Mouse (Mus musculus) kidney, embryonic 16.5 days (tissue): ENCODE measurements around the gene Phf23. TPM values are rescaled to one million over a fixed set of nuclear protein-coding genes. Genes with fewer than 3 reads are reported as not detected.

Source experiments
- ATAC-seq: fragments of 200-750 bp; cut with Nextera tagmentation; 2 replicates; pipeline ENCODE4 v1.8.0; 2017; ENCODE audit warnings: moderate TSS enrichment; ENCODE audit not compliant: low FRiP score, low TSS enrichment
- H3K27ac ChIP-seq: fragments of 300-500 bp; sonication (generic); 2 replicates; pipeline ENCODE4 v1.5.1; 2014; ENCODE audit warnings: low read length
- H3K27me3 ChIP-seq: fragments of 300-500 bp; sonication (generic); 2 replicates; pipeline ENCODE4 v1.6.1; 2014; ENCODE audit warnings: low read length, control low read depth, mixed read lengths; ENCODE audit not compliant: insufficient read depth
- H3K36me3 ChIP-seq: fragments of 300-500 bp; sonication (generic); 2 replicates; pipeline ENCODE4 v1.6.1; 2014; ENCODE audit warnings: low read length, control low read depth, mixed read lengths; ENCODE audit not compliant: insufficient read depth
- H3K4me1 ChIP-seq: fragments of 300-500 bp; sonication (generic); 2 replicates; pipeline ENCODE4 v1.6.1; 2014; ENCODE audit warnings: low read length, control low read depth, mixed read lengths; ENCODE audit not compliant: insufficient read depth
- H3K4me2 ChIP-seq: fragments of 300-500 bp; sonication (generic); replicated peaks from 2 replicates; pipeline ENCODE4 v1.6.1; 2014; ENCODE audit warnings: low read depth, low read length
- H3K4me3 ChIP-seq: fragments of 300-500 bp; sonication (generic); 2 replicates; pipeline ENCODE4 v1.5.1; 2014; ENCODE audit warnings: mild to moderate bottlenecking, low read length
- H3K9ac ChIP-seq: fragments of 300-500 bp; sonication (generic); replicated peaks from 2 replicates; pipeline ENCODE4 v1.6.1; 2014; ENCODE audit warnings: low read length
- H3K9me3 ChIP-seq: fragments of 300-500 bp; sonication (generic); 2 replicates; pipeline ENCODE4 v1.6.1; 2016; ENCODE audit warnings: low read length, control low read depth
- WGBS: fragments of 180-500 bp; shearing (Covaris S2); extraction: QIAGEN DNeasy Blood & Tissue Kit; methylation state at CpG from one replicate; pipeline ENCODE4 v1.1.7; 2014; 5-methylcytosine and 5-hydroxymethylcytosine counted together
- polyA plus RNA-seq: library from polyadenylated mRNA; unstranded; fragments of >200 nt; fragmentation: Nextera tagmentation; extraction: Ambion mirVana; gene quantifications from 2 replicates; pipeline ENCODE4 v1.2.1, GENCODE M21; 2015

Phf23 gene
- polyA plus RNA-seq, 1 experiment from 2014 or later, result 74.5 TPM

DNA sequence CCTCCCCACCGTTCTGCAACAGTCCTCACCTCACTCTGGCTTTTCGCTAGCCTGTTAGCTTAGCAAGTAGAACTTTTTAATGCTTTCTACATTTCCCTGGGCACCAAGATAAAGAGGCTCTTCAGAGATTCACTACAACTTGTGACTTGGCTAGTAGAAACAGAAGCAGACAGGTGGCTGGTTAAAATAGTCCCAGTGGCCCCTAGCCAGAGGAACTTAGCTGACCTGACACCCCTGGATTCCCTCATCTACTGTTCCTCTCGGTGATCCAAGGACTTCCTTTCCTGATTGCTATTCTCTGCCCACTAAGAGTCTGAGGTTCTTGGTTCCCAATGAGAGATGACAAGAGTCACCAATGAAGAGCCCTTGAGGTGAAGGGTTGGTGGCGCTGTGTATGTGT lies 12.2 kb upstream of the Phf23 start:
- no peak for ATAC-seq
- peak overlapping the region; percentile 100; the same call in 1 of the 2 replicates for H3K4me3 ChIP-seq
- peaks cover 28% of the 10 kb centered on the region for H3K4me1 ChIP-seq
- no peaks in the 10 kb centered on the region for H3K27me3 ChIP-seq
- H3K36me3 ChIP-seq, result peaks cover 34% of the 10 kb centered on the region
- H3K9me3 ChIP-seq, result no peaks in the 10 kb centered on the region
- H3K27ac ChIP-seq, result peak overlapping the region; percentile 61; the same call in 1 of the 2 replicates
- H3K9ac ChIP-seq, result peak overlapping the region; percentile 66
- peak overlapping the region; percentile 86 for H3K4me2 ChIP-seq
- WGBS, result 69% methylated on average over 4 of the region's 4 CpGs

DNA sequence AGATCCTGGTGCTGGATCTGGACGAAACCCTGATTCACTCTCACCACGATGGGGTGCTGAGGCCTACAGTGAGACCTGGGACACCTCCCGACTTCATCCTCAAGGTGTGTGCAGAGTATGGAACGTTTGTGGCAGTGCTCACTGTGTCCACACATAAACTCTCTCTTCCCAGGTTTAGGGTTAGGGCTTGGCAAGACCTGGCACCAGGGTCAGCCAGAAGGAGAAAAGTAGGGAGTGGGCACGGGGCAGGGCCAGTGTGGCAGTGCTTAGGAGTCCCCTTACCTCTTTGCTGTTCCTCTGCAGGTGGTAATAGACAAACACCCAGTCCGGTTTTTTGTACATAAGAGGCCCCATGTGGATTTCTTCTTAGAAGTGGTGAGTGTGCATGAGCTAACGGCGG lies 11.1 kb upstream of the Phf23 start:
- Histone ChIP-seq H3K36me3 (peaks cover 41% of the 10 kb centered on the region), H3K4me3 (no peak overlapping the region), H3K9me3 (no peaks in the 10 kb centered on the region), H3K27ac (no peak overlapping the region), H3K27me3 (no peaks in the 10 kb centered on the region), H3K4me2 (no peak overlapping the region), H3K4me1 (peaks cover 21% of the 10 kb centered on the region), H3K9ac (no peak overlapping the region)
- WGBS, result 87% methylated on average over 8 of the region's 8 CpGs
- no peak for ATAC-seq

GRCm38 (mm10) chr11:69989949-69990348 lies 5.6 kb upstream of the Phf23 start:
- H3K36me3 ChIP-seq, result peaks cover 43% of the 10 kb centered on the region
- peaks cover 18% of the 10 kb centered on the region for H3K4me1 ChIP-seq
- peak overlapping the region; percentile 29; the same call in 1 of the 2 replicates for H3K27ac ChIP-seq
- 0 out of 2 replicates have a peak, but pooled peaks have one; percentile 10 for ATAC-seq
- H3K9ac ChIP-seq, result 0 out of 2 replicates have a peak overlapping the region, but pooled peaks have one; percentile 6
- no peak overlapping the region for H3K4me3 ChIP-seq
- H3K4me2 ChIP-seq, result no peak overlapping the region
- H3K9me3 ChIP-seq, result no peaks in the 10 kb centered on the region
- no peaks in the 10 kb centered on the region for H3K27me3 ChIP-seq
- 88% methylated on average over 8 of the region's 8 CpGs for WGBS

DNA sequence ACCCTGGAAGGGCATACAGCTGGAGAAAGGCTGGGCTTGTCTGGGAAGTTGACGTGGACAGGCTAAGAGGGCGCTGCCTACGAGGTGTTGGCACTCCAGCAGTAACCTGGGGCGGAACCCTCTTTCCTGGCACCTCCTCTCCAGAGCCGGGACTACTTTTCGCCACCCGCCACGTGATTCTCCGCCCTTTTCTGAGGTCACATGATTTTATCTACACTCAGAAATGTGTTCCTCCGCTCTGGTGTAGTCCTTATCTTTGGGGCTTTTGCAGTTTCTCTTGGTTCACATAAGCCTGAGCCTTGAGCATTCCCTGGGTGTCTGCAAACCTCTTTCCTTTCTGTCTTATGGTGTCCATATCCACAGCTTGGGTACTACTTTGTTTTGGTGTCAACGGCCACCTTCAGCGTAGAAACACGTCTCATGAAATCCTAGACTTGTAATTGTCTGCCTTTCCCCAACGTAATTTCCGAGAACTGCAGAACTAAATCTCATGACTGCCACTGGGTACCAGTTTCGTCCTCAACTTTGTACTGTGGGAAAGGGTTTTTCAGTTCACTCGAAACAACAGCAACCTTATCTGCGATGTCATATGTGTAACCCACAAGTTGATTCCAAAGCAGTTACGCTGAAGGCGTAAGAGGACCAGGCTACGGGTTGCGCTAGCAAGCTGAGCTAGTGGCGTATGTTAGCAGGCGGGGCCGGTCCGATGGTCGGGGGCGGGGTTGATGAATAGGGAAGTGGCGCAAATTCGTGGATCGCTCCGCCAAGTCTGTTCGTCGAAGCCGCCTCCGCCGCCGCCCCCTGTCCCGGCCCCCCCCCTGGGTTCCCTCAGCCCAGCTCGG lies 4.5 kb upstream of the Phf23 start, which contains the start of gene Gabarap:
Gabarap (plus strand) TSS at position 294 of the 842 bp plus-strand sequence.
- Histone ChIP-seq H3K9ac (peak within 1 kb of the TSS; percentile 94), H3K4me3 (peak within 1 kb of the TSS; percentile 95), H3K27me3 (no peaks in the 10 kb centered on the region), H3K9me3 (no peaks in the 10 kb centered on the region), H3K4me1 (peaks cover 21% of the 10 kb centered on the region), H3K27ac (peak within 1 kb of the TSS; percentile 96), H3K4me2 (peak within 1 kb of the TSS; percentile 71), H3K36me3 (peaks cover 34% of the 10 kb centered on the region)
- 0% methylated on average over 40 of the region's 40 CpGs for WGBS
- peak; percentile 76 for ATAC-seq

GRCm38 (mm10) chr11:69991711-69992110 lies 3.9 kb upstream of the Phf23 start:
- no peaks in the 10 kb centered on the region for H3K27me3 ChIP-seq
- H3K9ac ChIP-seq, result peak overlapping the region; percentile 94
- peak overlapping the region; percentile 95 for H3K4me3 ChIP-seq
- H3K9me3 ChIP-seq, result no peaks in the 10 kb centered on the region
- peaks cover 21% of the 10 kb centered on the region for H3K4me1 ChIP-seq
- 0% methylated on average over 15 of the region's 15 CpGs for WGBS
- ATAC-seq, result peak; percentile 5; the same call in 1 of the 2 replicates
- peaks cover 30% of the 10 kb centered on the region for H3K36me3 ChIP-seq
- H3K4me2 ChIP-seq, result peak overlapping the region; percentile 71
- H3K27ac ChIP-seq, result peak overlapping the region; percentile 96

GRCm38 (mm10) chr11:69992396-69992795 lies 3.2 kb upstream of the Phf23 start:
- Histone ChIP-seq H3K4me3 (peak overlapping the region; percentile 95), H3K9me3 (no peaks in the 10 kb centered on the region), H3K4me2 (peak overlapping the region; percentile 71), H3K27ac (no peak overlapping the region), H3K4me1 (peaks cover 23% of the 10 kb centered on the region), H3K36me3 (peaks cover 26% of the 10 kb centered on the region), H3K27me3 (no peaks in the 10 kb centered on the region), H3K9ac (peak overlapping the region; percentile 94)
- no peak for ATAC-seq
- WGBS, result 80% methylated on average over 10 of the region's 10 CpGs

- peak overlapping the region; percentile 71 for H3K4me2 ChIP-seq
- peaks cover 31% of the 10 kb centered on the region for H3K36me3 ChIP-seq
- H3K9me3 ChIP-seq, result no peaks in the 10 kb centered on the region
- H3K27me3 ChIP-seq, result no peaks in the 10 kb centered on the region
- H3K4me1 ChIP-seq, result peaks cover 29% of the 10 kb centered on the region
- 88% methylated on average over 3 of the region's 3 CpGs for WGBS
- no peak overlapping the region for H3K27ac ChIP-seq
- no peak overlapping the region for H3K4me3 ChIP-seq
- no peak for ATAC-seq
- peak overlapping the region; percentile 94; the same call in 1 of the 2 replicates for H3K9ac ChIP-seq
Measured at GRCm38 (mm10) chr11:69992932-69993331, 2.6 kb upstream of the Phf23 start.

- no peak for ATAC-seq
- Histone ChIP-seq H3K9me3 (no peaks in the 10 kb centered on the region), H3K9ac (no peak overlapping the region), H3K36me3 (peaks cover 34% of the 10 kb centered on the region), H3K4me1 (peaks cover 32% of the 10 kb centered on the region), H3K4me2 (peak overlapping the region; percentile 50), H3K27ac (no peak overlapping the region), H3K4me3 (peak overlapping the region; percentile 98; the same call in 1 of the 2 replicates), H3K27me3 (no peaks in the 10 kb centered on the region)
- 88% methylated on average over 11 of the region's 11 CpGs for WGBS
Measured at GRCm38 (mm10) chr11:69994401-69995090, 1.0 kb upstream of the Phf23 start.

DNA sequence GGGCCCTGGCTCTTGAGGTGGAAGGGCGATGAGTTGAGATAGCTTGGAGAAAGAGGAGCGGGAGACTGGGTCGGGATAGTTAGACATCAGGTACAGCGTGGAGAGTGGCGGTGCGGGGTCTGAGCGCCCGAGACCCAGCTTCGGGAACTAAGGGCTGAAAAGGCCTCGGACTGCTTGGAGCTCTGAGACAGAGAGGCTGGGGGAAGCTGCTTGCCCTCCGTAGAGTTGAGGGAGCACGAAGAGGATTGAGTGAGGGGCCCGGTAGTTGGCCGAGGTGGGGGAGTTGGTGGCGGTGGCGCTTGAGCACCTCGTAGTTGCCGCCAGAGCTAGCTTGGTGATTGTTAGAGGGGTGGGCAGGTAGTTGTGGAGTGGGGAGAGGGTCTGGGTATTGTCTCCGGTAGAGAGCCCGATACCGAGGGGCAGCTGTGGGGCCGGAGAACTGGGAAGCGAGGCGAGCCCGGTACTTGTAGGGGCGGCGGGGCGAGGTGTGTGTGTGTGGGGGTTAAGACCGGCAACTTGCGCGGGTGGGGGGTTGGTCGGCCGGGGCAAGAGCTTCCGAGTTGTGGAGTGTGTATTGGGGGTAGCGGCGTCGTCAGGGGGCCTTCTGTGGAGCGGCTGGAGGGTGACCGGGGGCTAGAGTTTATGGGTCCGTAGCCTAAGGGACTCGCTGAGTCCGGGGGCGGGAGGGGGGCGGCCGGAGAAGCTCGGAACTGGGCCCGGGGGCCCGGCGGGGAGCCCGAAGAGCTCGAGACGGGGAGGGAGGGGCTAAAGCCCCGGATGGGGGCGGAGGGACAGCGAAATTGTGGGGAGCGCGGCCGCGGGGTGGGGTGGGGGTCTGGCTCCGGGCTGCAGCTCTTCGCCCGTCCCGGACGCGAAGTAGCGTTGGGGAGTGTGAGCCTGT lies 834 bp downstream of the Phf23 start:
- under 1% methylated on average over 52 of the region's 66 CpGs for WGBS
- peak overlapping the region; percentile 98 for H3K4me3 ChIP-seq

More for the DNA sequence above, 834 bp downstream of the Phf23 start:
- Histone ChIP-seq H3K4me2 (peak overlapping the region; percentile 60), H3K27ac (peak overlapping the region; percentile 99), H3K9me3 (no peaks in the 10 kb centered on the region), H3K9ac (peak overlapping the region; percentile 94), H3K4me1 (peaks cover 30% of the 10 kb centered on the region), H3K27me3 (no peaks in the 10 kb centered on the region), H3K36me3 (peaks cover 31% of the 10 kb centered on the region)
- peak; percentile 2 for ATAC-seq
